Mouse (Mus musculus) brain, embryonic 14.5 days (tissue): Measurements from ENCODE around the gene Dner.

ENCODE experiments used
- CTCF ChIP-seq: fragments of 200-500 bp; IDR thresholded peaks from 2 replicates; pipeline ENCODE4 v1.5.1; 2012; ENCODE audit warnings: inconsistent platforms, mild to moderate bottlenecking, moderate library complexity, borderline replicate concordance; ENCODE audit not compliant: insufficient read depth, insufficient read length; ENCODE audit errors: extremely low read depth
- POLR2A ChIP-seq: fragments of 200-500 bp; IDR thresholded peaks from 2 replicates; pipeline ENCODE4 v1.6.1; 2012; ENCODE audit warnings: mild to moderate bottlenecking, inconsistent platforms, borderline replicate concordance; ENCODE audit not compliant: poor library complexity, insufficient read depth, insufficient read length, severe bottlenecking; ENCODE audit errors: extremely low read depth

DNA sequence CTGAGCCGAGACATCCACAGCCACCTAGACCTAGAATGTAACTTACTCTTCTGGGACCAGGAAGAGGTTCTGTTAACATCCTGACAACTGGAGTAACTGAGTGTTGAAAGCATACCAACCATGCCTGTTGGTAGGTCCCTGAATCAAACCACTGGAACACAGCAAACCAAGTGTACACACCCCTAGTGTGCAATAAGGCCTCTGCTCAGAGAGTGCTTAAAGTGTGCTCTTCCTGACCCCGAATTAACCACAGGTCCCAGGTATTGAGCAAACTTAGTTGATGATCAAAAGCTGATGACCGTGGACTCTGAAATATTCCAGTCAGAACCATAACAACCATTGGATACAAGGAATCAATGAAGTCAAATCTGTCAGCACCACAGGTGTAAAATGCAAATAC lies 26.4 kb upstream of the Dner start:
- TF ChIP-seq CTCF (no peak), POLR2A (no peak)
